Mouse (Mus musculus) heart, embryonic 11.5 days (tissue): Measurements from ENCODE around the gene Dusp1. TPM values are rescaled to one million over a fixed set of nuclear protein-coding genes. Genes with fewer than 3 reads are reported as not detected.

Source experiments
- ATAC-seq: fragments of 200-750 bp; cut with Nextera tagmentation; replicated peaks from 2 replicates; pipeline ENCODE4 v1.8.0; 2017; ENCODE audit warnings: moderate library complexity; ENCODE audit not compliant: insufficient number of reproducible peaks, low FRiP score, low TSS enrichment
- H3K27ac ChIP-seq: fragments of 300-500 bp; sonication (generic); 2 replicates; pipeline ENCODE4 v1.5.1; 2014; ENCODE audit warnings: mild to moderate bottlenecking, low read depth, low read length
- H3K27me3 ChIP-seq: fragments of 300-500 bp; sonication (generic); 2 replicates; pipeline ENCODE4 v1.6.1; 2014; ENCODE audit warnings: mild to moderate bottlenecking, low read length, mixed read lengths; ENCODE audit not compliant: control insufficient read depth, insufficient read depth
- H3K36me3 ChIP-seq: fragments of 300-500 bp; sonication (generic); 2 replicates; pipeline ENCODE4 v1.6.1; 2014; ENCODE audit warnings: mild to moderate bottlenecking, low read length, moderate library complexity, mixed read lengths; ENCODE audit not compliant: control insufficient read depth, insufficient read depth
- H3K4me1 ChIP-seq: fragments of 300-500 bp; sonication (generic); 2 replicates; pipeline ENCODE4 v1.6.1; 2014; ENCODE audit warnings: low read length; ENCODE audit not compliant: control insufficient read depth, insufficient read depth
- H3K4me2 ChIP-seq: fragments of 300-500 bp; sonication (generic); 2 replicates; pipeline ENCODE4 v1.6.1; 2014; ENCODE audit warnings: mild to moderate bottlenecking, moderate library complexity
- H3K4me3 ChIP-seq: fragments of 300-500 bp; sonication (generic); 2 replicates; pipeline ENCODE4 v1.5.1; 2014; ENCODE audit warnings: low read depth, low read length
- H3K9ac ChIP-seq: fragments of 300-500 bp; sonication (generic); 2 replicates; pipeline ENCODE4 v1.6.1; 2014; ENCODE audit warnings: mild to moderate bottlenecking, low read depth, low read length, moderate library complexity
- H3K9me3 ChIP-seq: fragments of 300-500 bp; sonication (generic); replicated peaks from 2 replicates; pipeline ENCODE4 v1.6.1; 2016; ENCODE audit warnings: low read length; ENCODE audit not compliant: control insufficient read depth
- WGBS: fragments of 180-500 bp; shearing (Covaris S2); extraction: QIAGEN DNeasy Blood & Tissue Kit; methylation state at CpG from one replicate; pipeline ENCODE4 v1.1.7; 2014; ENCODE audit not compliant: insufficient replicate concordance; 5-methylcytosine and 5-hydroxymethylcytosine counted together
- polyA plus RNA-seq: library from polyadenylated mRNA; unstranded; fragments of >200 nt; fragmentation: Nextera tagmentation; extraction: Ambion mirVana; gene quantifications from 2 replicates; pipeline ENCODE4 v1.2.1, GENCODE M21; 2014

Gene Dusp1
- polyA plus RNA-seq, 1 experiment from 2014 or later: 30.0 TPM

GRCm38 (mm10) chr17:26510146-26511045 is 51.5 kb downstream of the Dusp1 start:
- H3K4me1 ChIP-seq: peaks cover 53% of the 10 kb centered on the region
- no peak overlapping the region for H3K27ac ChIP-seq
- 72% methylated on average over 15 of the region's 15 CpGs for WGBS
- H3K4me2 ChIP-seq: no peak overlapping the region
- ATAC-seq: no peak
- no peak overlapping the region for H3K9ac ChIP-seq
- no peaks in the 10 kb centered on the region for H3K27me3 ChIP-seq
- H3K9me3 ChIP-seq: no peaks in the 10 kb centered on the region
- no peaks in the 10 kb centered on the region for H3K36me3 ChIP-seq
- no peak overlapping the region for H3K4me3 ChIP-seq

- no peaks in the 10 kb centered on the region for H3K36me3 ChIP-seq
- H3K27ac ChIP-seq: peak overlapping the region; percentile 99
- peaks cover 55% of the 10 kb centered on the region for H3K4me1 ChIP-seq
- H3K9ac ChIP-seq: peak overlapping the region; percentile 99
- 23% methylated on average over 25 of the region's 25 CpGs for WGBS
- H3K9me3 ChIP-seq: no peaks in the 10 kb centered on the region
- no peaks in the 10 kb centered on the region for H3K27me3 ChIP-seq
- peak overlapping the region; percentile 83 for H3K4me2 ChIP-seq
- peak; percentile 11 for ATAC-seq
- peak overlapping the region; percentile 79 for H3K4me3 ChIP-seq
Observed at GRCm38 (mm10) chr17:26508961-26509771, 52.8 kb downstream of the Dusp1 start.

- Histone ChIP-seq H3K9ac (peak overlapping the region; percentile 99), H3K27me3 (no peaks in the 10 kb centered on the region), H3K27ac (peak overlapping the region; percentile 99), H3K4me3 (peak overlapping the region; percentile 79), H3K36me3 (no peaks in the 10 kb centered on the region), H3K4me1 (peaks cover 56% of the 10 kb centered on the region), H3K4me2 (peak overlapping the region; percentile 83), H3K9me3 (no peaks in the 10 kb centered on the region)
- WGBS: under 1% methylated on average over 57 of the region's 58 CpGs
- ATAC-seq: peak; percentile 92
Observed at GRCm38 (mm10) chr17:26508345-26508960, 53.5 kb downstream of the Dusp1 start.

- Histone ChIP-seq H3K4me3 (peak overlapping the region; percentile 79), H3K27ac (peak overlapping the region; percentile 99), H3K9me3 (no peaks in the 10 kb centered on the region), H3K4me1 (peaks cover 56% of the 10 kb centered on the region), H3K36me3 (no peaks in the 10 kb centered on the region), H3K9ac (peak overlapping the region; percentile 99), H3K4me2 (peak overlapping the region; percentile 83), H3K27me3 (no peaks in the 10 kb centered on the region)
- 0% methylated on average over 46 of the region's 46 CpGs for WGBS
- peak; percentile 78 for ATAC-seq
Observed at GRCm38 (mm10) chr17:26507966-26508344, 54.0 kb downstream of the Dusp1 start.

GRCm38 (mm10) chr17:26506997-26507871 is 54.7 kb downstream of the Dusp1 start:
- peak overlapping the region; percentile 99 for H3K9ac ChIP-seq
- peak overlapping the region; percentile 83 for H3K4me2 ChIP-seq
- H3K36me3 ChIP-seq: no peaks in the 10 kb centered on the region
- H3K4me1 ChIP-seq: peaks cover 55% of the 10 kb centered on the region
- no peaks in the 10 kb centered on the region for H3K9me3 ChIP-seq
- 20% methylated on average over 24 of the region's 24 CpGs for WGBS
- no peak for ATAC-seq
- no peaks in the 10 kb centered on the region for H3K27me3 ChIP-seq
- H3K27ac ChIP-seq: peak overlapping the region; percentile 99
- H3K4me3 ChIP-seq: peak overlapping the region; percentile 79

- peak overlapping the region; percentile 79 for H3K4me3 ChIP-seq
- H3K27me3 ChIP-seq: no peaks in the 10 kb centered on the region
- H3K4me2 ChIP-seq: peak overlapping the region; percentile 83
- H3K36me3 ChIP-seq: no peaks in the 10 kb centered on the region
- no peaks in the 10 kb centered on the region for H3K9me3 ChIP-seq
- H3K27ac ChIP-seq: no peak overlapping the region
- ATAC-seq: no peak
- H3K4me1 ChIP-seq: peaks cover 51% of the 10 kb centered on the region
- 66% methylated on average over 14 of the region's 14 CpGs for WGBS
- peak overlapping the region; percentile 99 for H3K9ac ChIP-seq
Observed at GRCm38 (mm10) chr17:26506031-26506641, 55.8 kb downstream of the Dusp1 start.

GRCm38 (mm10) chr17:26505181-26505581 is 56.7 kb downstream of the Dusp1 start:
- 78% methylated on average over 3 of the region's 3 CpGs for WGBS
- no peak overlapping the region for H3K27ac ChIP-seq
- no peaks in the 10 kb centered on the region for H3K36me3 ChIP-seq
- H3K9me3 ChIP-seq: no peaks in the 10 kb centered on the region
- peak overlapping the region; percentile 33 for H3K4me2 ChIP-seq
- peaks cover 46% of the 10 kb centered on the region for H3K4me1 ChIP-seq
- H3K4me3 ChIP-seq: no peak overlapping the region
- no peak for ATAC-seq
- no peaks in the 10 kb centered on the region for H3K27me3 ChIP-seq
- peak overlapping the region; percentile 39; the same call in 1 of the 2 replicates for H3K9ac ChIP-seq
